Mouse (Mus musculus): ENCODE data around the gene Gm20388. TPM values are rescaled to one million over a fixed set of nuclear protein-coding genes. Genes with fewer than 3 reads are reported as not detected.
A peak's percentile ranks its signal among the peaks of the same experiment; 100 is the strongest.

Gene Gm20388
- total RNA-seq, 2 experiments from 2014 or later: 2.4 to 2.6 TPM

DNA sequence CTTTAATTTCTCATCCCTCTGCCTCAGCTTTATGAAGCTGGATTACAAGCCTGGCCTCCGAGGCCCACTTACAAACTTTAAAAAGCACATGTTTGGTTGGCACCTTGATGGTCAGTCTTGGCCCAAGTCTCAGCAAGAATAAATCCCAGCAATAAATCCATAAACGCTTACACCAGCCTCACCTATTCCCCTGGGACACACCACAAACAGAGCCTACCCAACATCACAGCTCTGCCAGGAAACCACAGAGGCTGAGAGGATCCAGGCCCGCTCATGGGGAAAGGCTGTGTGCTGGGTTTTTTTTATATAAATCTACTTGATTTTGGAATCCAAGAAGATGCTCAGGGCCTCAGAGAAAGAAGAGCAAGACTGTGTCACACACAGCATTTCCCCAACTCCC is 1665.0 kb downstream of the Gm20388 start:
- H3K27ac ChIP-seq: no peak overlapping the region
- no peak for DNase-seq (ENCODE audit: extremely low spot score in 1 of 2, low spot score in 2 of 2)
- H3K4me3 ChIP-seq: no peak overlapping the region
- no peak for TF ChIP-seq CTCF (IDR thresholded peaks at IDR 0.05)
- intact Hi-C loops (cut with DNase I): no loop called here

DNA sequence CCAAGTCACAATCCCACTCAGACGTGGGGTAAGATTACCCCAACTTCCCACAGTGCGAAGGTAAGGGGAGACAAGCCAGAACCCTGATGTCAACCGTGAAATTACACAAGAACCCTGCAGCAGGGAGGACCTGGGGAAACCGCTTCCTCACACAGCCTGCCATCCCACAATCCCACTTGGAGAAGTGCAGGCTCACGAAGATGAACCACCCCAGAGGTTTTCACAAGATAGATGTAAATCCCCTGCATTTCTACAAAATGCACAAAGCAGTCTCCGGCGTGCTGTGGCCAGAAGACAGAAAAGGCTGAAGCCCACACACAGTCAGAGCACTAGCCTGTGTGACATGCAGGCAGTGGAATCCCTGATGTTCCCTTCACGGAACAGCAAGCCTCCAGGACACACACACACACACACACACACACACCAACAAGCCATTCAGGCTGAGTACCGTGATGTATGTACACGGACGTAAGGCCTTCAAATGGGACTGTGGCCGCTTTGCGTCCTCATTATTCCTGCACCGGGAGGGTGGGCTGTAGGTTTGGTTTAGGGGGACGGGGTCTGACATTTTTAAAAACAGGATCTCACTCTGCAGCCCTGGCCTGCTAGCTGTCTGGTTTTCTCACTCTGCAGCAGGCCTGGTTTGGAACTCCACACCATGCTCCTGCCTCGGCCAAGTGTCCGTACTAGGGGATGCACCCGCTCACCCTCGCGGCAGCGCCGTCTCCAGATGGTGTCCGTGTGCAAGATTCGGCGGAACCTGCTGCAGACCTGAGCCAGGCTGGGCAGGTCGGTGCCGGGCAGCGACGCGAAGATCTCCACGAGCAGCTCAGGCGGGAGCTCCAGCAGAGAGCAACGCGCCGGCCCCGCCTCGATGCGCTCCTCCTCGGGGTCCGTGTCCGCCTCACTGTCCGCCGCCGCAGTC is 1667.4 kb downstream of the Gm20388 start:
- intact Hi-C loops (cut with DNase I): loop anchor here (2.0 kb wide), 1 partner anchor 31 kb away; no protein-coding TSS in a partner anchor
- no peak for TF ChIP-seq CTCF (IDR thresholded peaks at IDR 0.05)
- Histone ChIP-seq H3K27ac (peak overlapping the region; percentile 80), H3K4me3 (peak overlapping the region; percentile 61)
- no peak for DNase-seq (ENCODE audit: extremely low spot score in 1 of 2, low spot score in 2 of 2)

DNA sequence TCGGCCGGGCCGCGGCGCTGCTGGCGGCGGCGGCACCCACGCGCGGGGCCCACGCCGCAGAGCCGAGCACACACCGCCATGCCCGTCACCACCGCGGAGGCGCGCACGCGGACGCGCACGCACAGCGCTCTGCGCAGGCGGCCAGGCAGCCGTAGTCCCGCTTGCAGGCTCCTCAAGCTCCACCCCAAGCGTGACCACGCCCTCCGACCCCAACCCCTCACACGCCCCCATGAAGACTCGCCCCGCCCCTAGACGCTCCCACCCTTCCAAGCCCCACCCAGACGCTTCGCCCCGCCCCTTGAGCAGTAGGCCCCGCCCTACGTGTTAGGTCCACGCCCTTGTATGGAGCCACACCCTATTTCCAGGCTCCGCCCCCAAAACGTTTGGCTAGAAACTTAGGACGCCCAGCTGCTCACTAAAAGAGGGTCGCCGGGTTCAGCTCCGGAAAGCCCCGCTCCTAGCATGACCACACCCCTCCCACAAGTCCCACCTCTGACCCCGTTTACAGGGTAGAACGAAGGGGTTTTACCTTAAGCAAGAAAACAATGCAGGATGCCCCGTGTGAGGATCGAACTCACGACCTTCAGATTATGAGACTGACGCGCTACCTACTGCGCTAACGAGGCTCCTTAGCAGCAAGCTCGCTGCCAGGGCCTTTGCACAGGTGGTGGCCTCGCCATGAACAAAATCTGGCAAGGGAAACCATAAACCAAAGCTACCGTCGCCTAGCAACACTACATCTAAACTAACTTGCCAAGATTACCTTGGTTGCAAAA is 1668.2 kb downstream of the Gm20388 start, which contains the start of gene Fbxo31:
TSS of gene Fbxo31 (minus strand) at position 131 of the 776 bp plus-strand sequence.
- H3K27ac ChIP-seq: peak within 1 kb of the TSS; percentile 80
- peak within 1 kb of the TSS; percentile 61 for H3K4me3 ChIP-seq
- intact Hi-C loops (cut with DNase I): loop anchor here (2.0 kb wide), 1 partner anchor 32 kb away; no protein-coding TSS in a partner anchor
- DNase-seq (ENCODE audit: extremely low spot score in 1 of 2, low spot score in 2 of 2): peak; percentile 92 to 93
- TF ChIP-seq CTCF (IDR thresholded peaks at IDR 0.05): no peak

DNA sequence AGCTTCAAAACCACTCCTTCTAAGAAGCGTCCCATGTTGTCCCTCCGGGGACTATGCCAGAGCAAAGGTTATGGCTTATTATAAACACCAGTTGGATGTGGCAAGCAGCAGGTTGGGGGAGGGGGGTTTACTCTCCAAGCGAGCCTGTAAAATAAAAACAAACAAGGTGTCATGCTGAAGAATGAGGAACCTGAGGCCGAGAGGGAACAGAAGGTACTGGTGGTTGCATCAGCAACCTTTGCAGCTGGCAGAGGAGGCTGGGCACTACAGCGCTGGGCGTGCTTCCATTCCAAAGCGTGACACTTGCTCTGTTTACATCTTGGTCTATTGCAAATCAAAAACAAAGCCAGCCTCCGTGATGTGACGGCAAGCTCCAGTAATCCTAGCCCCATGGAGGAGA is 1669.8 kb downstream of the Gm20388 start:
- intact Hi-C loops (cut with DNase I): no loop called here
- Histone ChIP-seq H3K27ac (no peak overlapping the region), H3K4me3 (no peak overlapping the region)
- DNase-seq (ENCODE audit: extremely low spot score in 1 of 2, low spot score in 2 of 2): no peak
- no peak for TF ChIP-seq CTCF (IDR thresholded peaks at IDR 0.05)

DNA sequence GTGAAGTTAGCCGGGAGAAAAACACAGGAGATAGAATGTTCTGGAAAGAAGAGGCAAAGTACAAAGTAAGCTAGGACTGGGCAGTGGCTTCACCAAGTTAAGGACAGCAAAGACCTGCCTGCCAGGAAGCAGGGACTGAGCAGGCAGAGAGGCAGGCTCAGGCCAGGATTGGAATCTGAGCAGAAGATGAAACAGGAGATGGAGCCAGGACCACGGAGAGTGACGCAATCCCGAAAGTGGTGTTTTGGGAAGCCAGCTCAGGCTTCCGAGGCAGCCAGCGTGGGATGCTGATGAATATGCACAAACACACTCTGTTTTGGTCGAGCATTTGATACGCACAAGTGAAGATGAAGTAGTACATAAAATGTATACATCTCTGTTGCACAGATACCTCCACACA is 1673.0 kb downstream of the Gm20388 start:
- DNase-seq (ENCODE audit: extremely low spot score in 1 of 2, low spot score in 2 of 2): no peak
- TF ChIP-seq CTCF (IDR thresholded peaks at IDR 0.05): no peak
- no peak overlapping the region for H3K4me3 ChIP-seq
- no peak overlapping the region for H3K27ac ChIP-seq
- intact Hi-C loops (cut with DNase I): no loop called here

DNA sequence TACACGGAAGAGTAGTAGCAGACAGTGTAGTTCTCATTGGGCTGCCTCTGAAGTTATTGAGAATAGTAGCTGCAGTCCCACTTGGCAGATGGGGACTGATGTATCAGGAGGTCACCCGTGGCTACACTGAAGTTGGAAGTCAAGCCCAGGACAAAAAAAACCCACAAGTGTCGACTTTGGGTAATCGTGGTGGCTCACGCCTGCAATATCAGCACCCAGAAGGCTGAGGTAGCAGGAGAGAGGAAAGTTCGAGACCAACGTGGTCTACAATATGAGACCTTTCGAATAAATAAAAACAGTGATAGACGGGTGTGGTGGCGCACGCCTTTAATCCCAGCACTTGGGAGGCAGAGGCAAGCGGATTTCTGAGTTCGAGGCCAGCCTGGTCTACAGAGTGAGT is 1674.1 kb downstream of the Gm20388 start:
- no peak for DNase-seq (ENCODE audit: extremely low spot score in 1 of 2, low spot score in 2 of 2)
- Histone ChIP-seq H3K4me3 (peak overlapping the region; percentile 61), H3K27ac (peak overlapping the region; percentile 98; the same call in 1 of the 2 replicates)
- no peak for TF ChIP-seq CTCF (IDR thresholded peaks at IDR 0.05)
- intact Hi-C loops (cut with DNase I): no loop called here

- peak; percentile 99 to 100 for DNase-seq (ENCODE audit: extremely low spot score in 1 of 2, low spot score in 2 of 2)
- Histone ChIP-seq H3K4me3 (peak overlapping the region; percentile 61), H3K27ac (peak overlapping the region; percentile 98)
- intact Hi-C loops (cut with DNase I): no loop called here
- no peak; the same call in 1 of the 2 replicates for TF ChIP-seq CTCF (IDR thresholded peaks at IDR 0.05)
Measured at GRCm38 (mm10) chr8:121585159-121585825, 1674.7 kb downstream of the Gm20388 start.

GRCm38 (mm10) chr8:121588750-121589149 is 1678.1 kb downstream of the Gm20388 start:
- TF ChIP-seq CTCF (IDR thresholded peaks at IDR 0.05): no peak
- intact Hi-C loops (cut with DNase I): no loop called here
- DNase-seq (ENCODE audit: extremely low spot score in 1 of 2, low spot score in 2 of 2): no peak
- Histone ChIP-seq H3K27ac (no peak overlapping the region), H3K4me3 (no peak overlapping the region)

DNA sequence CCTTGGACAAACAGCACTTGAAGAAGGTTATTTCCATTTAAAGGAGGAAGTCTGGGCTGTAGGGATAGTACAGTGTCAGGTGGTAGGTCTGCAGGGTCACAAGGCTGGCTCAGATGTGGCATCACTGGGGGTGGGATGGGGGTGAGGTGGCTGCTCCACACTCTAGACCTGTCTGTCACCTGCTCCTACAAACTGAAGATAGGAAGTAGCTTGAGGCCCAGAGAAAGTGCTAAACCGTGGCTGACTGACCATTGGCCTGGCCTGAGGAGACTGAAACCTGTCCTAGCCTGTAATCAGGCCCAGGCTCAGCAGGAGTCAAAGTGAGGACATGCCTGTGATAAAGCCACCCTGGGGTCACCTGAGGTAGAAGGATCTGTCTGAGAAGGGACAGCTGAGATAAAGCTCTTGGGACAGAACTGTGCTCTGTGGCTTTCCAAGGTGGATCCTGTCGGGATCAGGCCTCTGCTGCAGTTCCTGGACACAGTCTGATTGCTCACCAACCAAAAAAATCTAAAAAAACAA is 1678.6 kb downstream of the Gm20388 start:
- intact Hi-C loops (cut with DNase I): no loop called here
- no peak for DNase-seq (ENCODE audit: extremely low spot score in 1 of 2, low spot score in 2 of 2)
- TF ChIP-seq CTCF (IDR thresholded peaks at IDR 0.05): no peak
- Histone ChIP-seq H3K27ac (no peak overlapping the region), H3K4me3 (no peak overlapping the region; the same call in 1 of the 2 replicates)

GRCm38 (mm10) chr8:121590203-121591177 is 1679.8 kb downstream of the Gm20388 start, which contains the start of gene Map1lc3b:
Gene Map1lc3b, plus strand, starts transcription at chr8:121590361.
- DNase-seq (ENCODE audit: extremely low spot score in 1 of 2, low spot score in 2 of 2): peak; percentile 97
- no peak; the same call in 1 of the 2 replicates for TF ChIP-seq CTCF (IDR thresholded peaks at IDR 0.05)
- intact Hi-C loops (cut with DNase I): loop anchor here (10.0 kb wide), 1 partner anchor 314 kb away; the partner anchor contains the start of gene Slc7a5
- Histone ChIP-seq H3K4me3 (peak within 1 kb of the TSS; percentile 99), H3K27ac (peak within 1 kb of the TSS; percentile 92)
